Mouse (Mus musculus) cerebellum, adult 11 months (tissue): Measurements from ENCODE around the gene B230219D22Rik.

Source experiments
- DNase-seq: peaks from one replicate; pipeline ENCODE4 v3.0.0; 2022

The B230219D22Rik gene

DNA sequence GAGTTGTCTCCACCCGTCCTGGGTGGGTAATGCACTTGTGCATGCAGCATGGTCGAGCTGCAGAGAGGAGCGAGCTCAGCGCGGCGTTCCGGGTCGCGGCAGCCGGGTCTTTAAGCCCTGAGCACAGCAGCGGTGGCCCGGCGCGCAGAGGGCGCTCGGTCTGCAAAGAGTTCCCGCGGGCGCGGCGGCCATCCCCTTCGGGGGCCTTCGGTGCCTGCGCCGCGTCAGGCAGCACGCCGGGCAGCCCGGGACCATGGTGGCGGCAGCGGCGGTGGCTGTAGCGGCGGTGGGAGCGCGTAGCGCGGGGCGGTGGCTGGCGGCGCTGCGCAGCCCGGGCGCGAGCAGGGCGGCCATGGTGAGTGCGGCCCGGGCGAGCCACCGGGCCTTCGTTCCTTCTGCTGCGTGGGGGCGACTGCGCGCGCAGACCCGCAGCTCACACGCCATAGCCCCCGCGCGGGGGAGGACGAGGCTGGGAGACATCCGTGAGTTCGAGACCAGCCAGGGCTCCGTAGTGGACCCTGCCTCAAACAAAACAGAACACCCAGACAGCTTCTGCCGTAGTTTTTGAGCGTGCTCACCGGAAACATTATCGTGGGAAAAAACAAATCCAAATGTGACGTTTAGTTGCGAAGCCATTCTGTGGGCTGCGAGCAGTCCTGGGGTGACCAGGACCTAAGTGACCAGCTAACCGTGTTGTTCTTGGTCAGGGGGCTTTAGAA lies 34.4 kb downstream of the B230219D22Rik start, which contains the start of gene Pcbd2:
TSS of gene Pcbd2 (plus strand) at position 249 of the 719 bp plus-strand sequence.
- peak; percentile 76 for DNase-seq

DNA sequence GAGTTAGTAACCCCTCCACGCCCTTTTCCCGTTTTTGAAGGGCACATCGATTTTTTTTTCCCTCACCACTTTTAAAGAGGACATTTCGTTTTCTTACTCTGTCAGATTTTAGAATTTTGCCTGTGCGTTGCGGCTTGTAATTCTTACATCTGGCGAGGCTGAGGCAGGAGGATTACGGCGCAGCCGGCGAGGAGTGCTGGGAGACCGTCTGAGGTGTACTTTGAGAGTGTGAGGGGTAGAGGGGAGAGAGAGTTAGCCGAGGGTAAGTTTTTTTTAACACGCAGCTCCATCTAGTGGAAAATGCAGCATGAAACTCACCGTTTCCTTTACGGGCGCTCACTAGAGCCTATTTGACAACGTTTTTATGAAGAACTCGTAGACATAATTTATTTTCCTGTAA lies 34.9 kb downstream of the B230219D22Rik start:
- DNase-seq, result peak; percentile 56

DNA sequence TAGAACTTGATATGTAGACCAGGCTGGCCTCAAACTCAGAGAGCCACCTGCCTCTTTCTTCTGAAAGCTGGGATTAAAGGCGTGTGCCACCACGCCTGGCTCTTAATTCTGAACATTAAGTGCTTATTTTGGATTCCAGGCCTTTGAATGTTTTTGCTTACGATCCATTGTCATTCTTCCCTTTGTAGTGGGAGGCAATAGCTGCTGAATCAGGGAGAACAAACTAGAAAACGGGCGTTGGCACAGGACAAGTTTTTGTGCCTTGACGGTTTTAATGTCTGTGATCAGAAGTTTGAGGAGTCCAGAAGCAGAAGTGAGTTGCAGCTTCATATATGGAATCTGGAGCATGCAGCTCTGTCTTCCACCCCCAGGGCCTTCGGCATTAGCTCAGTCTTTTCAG lies 37.8 kb downstream of the B230219D22Rik start:
- no peak for DNase-seq

DNA sequence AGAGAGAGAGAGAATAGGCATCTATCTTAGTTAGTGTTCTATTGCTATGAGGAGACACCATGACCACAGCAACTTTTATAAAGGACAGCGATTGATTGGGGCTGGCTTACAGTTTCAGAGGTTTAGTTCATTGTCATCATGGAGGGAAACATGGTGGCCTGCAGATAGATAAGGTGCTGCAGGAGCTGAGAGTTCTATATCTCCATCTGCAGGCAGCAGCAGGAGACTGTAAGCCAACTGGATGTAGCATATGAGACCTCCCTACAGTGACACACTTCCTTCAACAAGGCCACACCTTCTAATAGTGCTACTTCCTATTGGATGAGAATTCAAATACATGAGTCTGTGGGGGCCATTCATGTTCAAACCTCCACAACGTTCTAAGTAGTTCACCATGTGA lies 39.2 kb downstream of the B230219D22Rik start:
- DNase-seq, result no peak

DNA sequence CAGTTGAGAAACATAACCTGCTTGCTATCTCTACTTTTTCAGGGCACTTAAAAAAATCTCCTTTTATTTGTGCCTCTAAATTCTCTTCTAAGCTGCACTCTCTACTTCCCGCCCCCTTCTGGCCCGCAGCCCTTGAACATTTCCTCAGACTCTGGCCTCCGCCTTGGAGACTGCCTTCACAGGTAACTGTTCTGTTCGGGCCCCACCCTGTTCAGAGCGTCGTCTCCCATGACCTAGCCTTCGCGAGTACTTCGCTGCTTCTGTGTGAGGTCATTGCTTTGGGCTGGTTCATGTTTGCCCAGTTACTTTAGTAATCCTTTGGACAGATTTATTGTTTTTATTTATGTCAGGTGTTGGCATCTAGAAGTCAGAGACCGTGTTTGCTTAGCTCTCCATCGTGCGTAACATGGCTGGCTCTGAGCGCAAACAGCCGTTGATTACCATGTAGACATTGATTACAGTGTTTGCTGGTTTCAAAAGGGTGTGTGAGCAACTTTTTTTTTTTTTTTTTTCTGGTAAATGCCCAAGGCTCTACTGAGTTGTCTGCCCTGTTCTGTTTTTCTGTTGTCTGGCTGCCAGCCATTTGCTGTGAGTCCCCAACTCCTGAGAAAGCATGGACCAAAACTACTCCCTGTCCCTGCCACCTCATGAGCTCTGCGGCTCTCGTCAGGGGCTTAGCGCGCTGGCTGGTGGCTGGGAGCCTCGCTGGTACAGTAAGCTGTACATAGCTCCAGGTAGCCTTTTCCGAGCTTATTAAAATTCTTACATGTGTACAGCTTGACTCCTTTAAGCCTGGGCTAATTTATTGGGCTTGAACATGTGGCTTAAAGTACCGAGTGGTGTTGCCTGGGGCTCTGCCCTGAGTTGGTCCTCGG lies 40.9 kb downstream of the B230219D22Rik start:
- no peak for DNase-seq

DNA sequence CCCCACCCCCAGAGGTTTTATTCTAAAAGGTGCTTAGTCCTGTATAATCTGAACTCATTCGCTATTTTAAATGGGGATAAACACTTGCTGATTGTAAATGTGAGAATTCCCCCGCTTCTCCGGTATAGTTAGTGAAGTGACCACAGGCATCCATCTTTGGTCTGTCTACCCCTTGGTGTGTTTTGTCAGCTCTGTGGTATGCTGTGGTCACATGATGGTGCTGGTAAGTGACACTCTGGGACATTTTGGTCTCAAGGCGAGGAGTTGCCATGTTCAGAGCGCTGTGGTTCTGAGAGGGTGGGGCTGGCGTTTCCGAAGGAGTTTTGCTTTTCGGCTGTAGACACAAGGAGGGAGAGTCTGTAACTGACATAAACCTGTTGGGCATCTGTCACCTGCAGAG lies 45.0 kb downstream of the B230219D22Rik start:
- DNase-seq, result no peak

DNA sequence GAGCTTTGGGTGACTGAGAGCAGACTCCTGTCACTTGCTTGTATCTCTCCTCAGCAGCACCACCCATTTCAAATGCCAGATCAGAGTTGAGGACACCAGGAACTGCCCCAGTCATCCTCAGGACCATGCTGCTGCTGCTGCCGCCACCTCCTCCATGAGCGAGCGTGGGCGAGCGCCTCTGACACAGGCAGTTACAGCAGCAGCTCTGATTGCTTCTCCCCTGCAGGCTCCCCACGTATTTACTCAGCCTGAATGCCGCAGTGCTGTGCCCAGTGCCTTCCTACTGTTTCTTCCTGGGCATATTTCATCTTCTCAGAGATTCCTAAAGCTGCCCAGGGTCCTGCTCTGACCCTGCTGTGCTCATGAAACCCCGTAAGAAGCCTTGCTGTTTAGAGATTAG lies 49.4 kb downstream of the B230219D22Rik start:
- no peak for DNase-seq
